Mouse (Mus musculus): Measurements from ENCODE around the gene Adh6b.
"Not testable (repeated sequence)": the region's sequence is repeated elsewhere in the genome, so short reads cannot be mapped to it uniquely, and the experiment has no call there.

Adh6b gene

DNA sequence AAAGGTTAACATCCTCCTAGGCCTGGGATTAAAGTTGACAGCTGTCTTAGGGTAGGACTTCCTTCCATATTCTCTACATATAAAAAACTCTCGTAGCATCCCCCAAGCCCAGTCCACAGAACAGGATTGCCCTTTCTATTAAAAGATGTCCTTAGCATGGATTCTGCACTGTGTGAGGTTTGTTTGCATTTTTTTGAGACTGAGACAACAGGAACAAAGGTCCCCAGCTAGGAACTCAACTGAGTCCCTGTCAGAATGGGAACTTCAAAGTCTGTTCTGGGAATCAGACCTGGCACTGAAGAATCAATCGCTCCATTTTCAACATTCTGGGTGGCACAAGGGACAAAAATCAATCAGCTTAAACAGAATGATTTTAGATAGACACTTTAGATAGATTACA, 21.3 kb downstream of the Adh6b start:
- no peak for DNase-seq

DNA sequence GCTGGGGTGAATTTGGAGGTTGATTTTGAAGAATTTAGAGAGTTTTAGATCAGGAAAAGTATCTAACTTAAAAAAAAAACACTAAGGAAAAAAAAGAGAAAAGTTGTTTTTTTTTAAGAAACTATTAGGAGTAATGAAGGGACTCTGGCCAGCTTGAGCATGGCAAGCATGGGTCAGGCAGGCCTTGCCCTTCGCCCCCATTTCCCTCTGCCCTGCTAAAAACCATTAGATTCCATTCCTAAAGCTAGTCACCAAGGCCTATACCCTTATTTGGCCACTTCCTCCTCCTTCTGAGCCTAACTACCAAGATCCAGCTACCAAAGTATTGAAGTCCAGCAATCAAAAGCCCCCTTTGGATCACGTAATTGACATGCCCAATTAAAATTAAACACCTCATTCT, 24.6 kb downstream of the Adh6b start:
- DNase-seq: no peak

DNA sequence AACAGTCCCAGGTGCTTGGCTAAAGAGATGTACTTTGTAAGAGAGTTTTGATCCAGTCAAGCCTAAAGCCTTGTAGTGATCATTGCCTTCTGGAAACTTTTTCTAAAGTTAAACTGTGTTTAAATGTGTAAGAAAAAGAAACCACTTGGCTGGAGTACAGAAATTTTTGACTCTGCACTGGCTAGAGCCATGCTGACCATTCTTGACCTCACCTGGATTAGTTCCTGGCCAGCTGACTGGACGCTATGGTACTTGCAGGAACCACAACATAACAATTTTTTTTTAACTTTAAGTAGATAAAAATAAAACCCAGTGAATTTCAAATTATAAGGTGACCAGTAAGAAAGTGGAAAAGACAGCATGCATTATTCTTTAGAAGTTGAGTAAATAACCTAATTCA, 28.0 kb downstream of the Adh6b start:
- no peak for DNase-seq

GRCm38 (mm10) chr3:138370289-138370688, 28.7 kb downstream of the Adh6b start:
- not testable (repeated sequence) for DNase-seq

DNA sequence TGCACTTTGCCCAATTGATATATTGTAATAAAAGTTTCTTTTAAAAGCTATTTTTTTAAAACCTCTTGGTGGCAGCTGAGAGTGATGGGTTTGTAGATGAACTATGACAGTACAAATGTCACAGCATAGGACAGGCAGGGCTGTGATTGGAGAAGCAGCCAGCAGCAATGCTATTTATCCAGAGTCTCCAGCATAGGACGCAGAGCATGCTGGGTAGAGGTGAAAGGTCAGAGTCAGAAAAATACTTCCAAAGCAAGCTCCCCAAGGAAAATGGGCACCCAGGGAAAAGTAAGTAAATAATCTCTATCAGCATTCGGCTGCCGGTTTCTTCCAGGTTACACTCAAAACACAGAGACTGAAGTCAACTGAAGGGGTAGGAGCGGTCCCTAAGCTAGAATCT, 32.3 kb downstream of the Adh6b start:
- DNase-seq: no peak

GRCm38 (mm10) chr3:138375148-138375547, 33.6 kb downstream of the Adh6b start:
- DNase-seq: no peak

GRCm38 (mm10) chr3:138381133-138381532, 39.6 kb downstream of the Adh6b start:
- DNase-seq: no peak

DNA sequence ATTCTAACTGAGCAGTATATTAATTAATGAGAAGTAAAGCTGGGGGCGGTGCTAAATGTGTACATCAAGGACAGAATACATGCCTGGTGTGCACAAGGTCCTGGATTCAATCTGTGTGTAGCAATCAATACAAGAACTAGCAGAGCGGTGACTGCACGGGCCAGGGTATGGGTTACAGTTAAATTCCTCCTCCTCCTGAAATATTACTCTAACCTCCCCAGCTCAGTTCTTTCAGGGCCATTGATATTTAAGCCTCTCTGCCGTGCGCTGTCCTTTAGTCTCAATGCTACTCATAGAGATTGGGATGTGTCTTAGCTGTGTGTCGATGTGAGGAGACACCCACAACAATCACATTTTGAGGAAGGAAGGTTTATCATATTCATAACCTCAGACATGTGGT, 45.6 kb downstream of the Adh6b start:
- no peak for DNase-seq

GRCm38 (mm10) chr3:138404872-138405271, 63.3 kb downstream of the Adh6b start:
- no peak for DNase-seq

DNA sequence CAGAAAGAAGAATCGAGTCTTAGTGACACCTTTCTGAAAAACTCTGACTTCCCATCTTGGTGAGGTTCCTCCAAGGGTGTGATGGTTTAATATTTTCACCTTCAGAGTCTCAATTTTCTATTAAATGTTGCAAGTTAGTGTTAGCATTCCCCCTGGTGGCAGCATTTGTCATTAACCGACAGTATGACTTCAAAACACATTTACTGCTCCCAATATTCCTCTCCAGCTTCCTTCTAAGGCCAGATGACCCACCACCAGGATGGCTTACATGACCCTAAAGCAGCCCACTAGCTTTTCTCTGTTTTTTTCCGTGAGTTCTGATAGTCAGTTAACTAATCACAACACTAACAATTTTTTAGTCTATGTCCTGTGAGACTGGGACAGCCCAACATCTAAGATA, 63.8 kb downstream of the Adh6b start:
- DNase-seq: peak; percentile 2

DNA sequence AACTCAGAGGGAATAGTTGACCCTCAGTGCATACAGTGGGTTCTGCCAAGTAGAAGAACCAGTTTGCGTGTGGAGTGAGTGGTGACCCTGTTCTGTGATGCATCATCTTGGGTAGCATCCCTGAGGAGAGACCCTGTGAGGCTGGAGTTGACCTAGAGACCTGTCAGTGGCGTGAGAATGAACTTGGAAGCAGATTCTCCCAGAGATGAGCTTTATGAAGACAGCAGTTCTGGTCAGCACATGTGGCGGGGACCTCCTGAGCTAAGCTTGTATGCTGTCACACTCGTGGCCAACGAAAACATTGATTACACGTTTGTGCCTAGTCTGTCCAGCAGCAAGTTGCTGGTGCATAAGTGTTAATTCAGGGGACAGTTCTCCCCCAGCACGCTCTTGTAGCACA, 64.3 kb downstream of the Adh6b start:
- no peak for DNase-seq

DNA sequence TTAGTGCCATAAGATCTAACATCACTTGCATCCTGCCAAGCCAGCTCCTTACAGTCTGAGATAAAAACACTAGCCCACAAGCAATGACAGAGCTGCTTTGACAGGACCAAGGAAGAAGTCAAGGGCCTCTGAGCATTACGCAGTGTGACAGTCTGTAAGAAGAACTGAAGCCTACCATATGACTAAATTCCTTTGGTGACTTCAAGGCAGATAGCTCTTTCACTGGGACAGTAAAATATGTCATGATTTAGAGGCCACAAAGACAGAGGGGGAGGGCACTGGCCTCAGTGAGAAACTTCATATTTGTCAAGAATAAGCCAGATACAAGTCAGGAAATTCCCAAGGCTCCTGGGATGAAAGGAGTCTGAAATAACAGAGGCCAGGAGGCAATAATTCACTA, 66.3 kb downstream of the Adh6b start:
- no peak for DNase-seq
